Mouse (Mus musculus) myocyte (in vitro differentiated cells): ENCODE data around the gene Acsl1. TPM values are rescaled to one million over a fixed set of nuclear protein-coding genes. Genes with fewer than 3 reads are reported as not detected.

ENCODE experiments used
- H3K27me3 ChIP-seq: one replicate; pipeline ENCODE4 v1.6.1; 2011; ENCODE audit not compliant: control insufficient read depth, insufficient read depth, insufficient read length
- H3K36me3 ChIP-seq: one replicate; pipeline ENCODE4 v1.6.1; 2011; ENCODE audit not compliant: control insufficient read depth, insufficient read depth
- H3K4me2 ChIP-seq: one replicate; pipeline ENCODE4 v1.6.1; 2011; ENCODE audit warnings: low read depth, control low read depth
- H3K4me3 ChIP-seq: one replicate; pipeline ENCODE4 v1.5.1; 2011; ENCODE audit warnings: mild to moderate bottlenecking, control low read depth, moderate library complexity
- H3K79me2 ChIP-seq: one replicate; pipeline ENCODE4 v1.6.1; 2011; ENCODE audit not compliant: control insufficient read depth, insufficient read depth
- H3ac ChIP-seq: one replicate; pipeline ENCODE4 v1.6.1; 2011; ENCODE audit not compliant: control insufficient read depth, insufficient read length
- CEBPB ChIP-seq: IDR thresholded peaks from 2 replicates; pipeline ENCODE4 v1.6.1; 2011; ENCODE audit warnings: mild to moderate bottlenecking, moderate library complexity; ENCODE audit not compliant: poor library complexity, insufficient read depth, severe bottlenecking
- E2F4 ChIP-seq: IDR thresholded peaks from one replicate; pipeline ENCODE4 v1.6.1; 2011; ENCODE audit warnings: mild to moderate bottlenecking, control low read depth, moderate library complexity; ENCODE audit not compliant: insufficient read depth
- MAX ChIP-seq: IDR thresholded peaks from one replicate; pipeline ENCODE4 v1.6.1; 2011; ENCODE audit warnings: low read depth, mild to moderate bottlenecking, control low read depth
- MYOD1 ChIP-seq, 3 experiments: IDR thresholded peaks; one replicate each; pipeline ENCODE4 v1.6.1; 2011; ENCODE audit warnings: control low read depth in 2 of 3, low read depth in 2 of 3, mild to moderate bottlenecking in 2 of 3, moderate library complexity in 1 of 3; ENCODE audit not compliant: insufficient read length in 2 of 3, control insufficient read depth in 1 of 3
- MYOG ChIP-seq, 3 experiments: IDR thresholded peaks; one replicate each; pipeline ENCODE4 v1.6.1; 2011; ENCODE audit warnings: control low read depth in 2 of 3, low read depth in 2 of 3, mild to moderate bottlenecking in 2 of 3; ENCODE audit not compliant: insufficient read length in 2 of 3, control insufficient read depth in 1 of 3, insufficient read depth in 1 of 3
- POLR2A ChIP-seq: IDR thresholded peaks from one replicate; pipeline ENCODE4 v1.6.1; 2011; ENCODE audit warnings: low read depth, mild to moderate bottlenecking, control low read depth, moderate library complexity; ENCODE audit not compliant: insufficient read length
- POLR2AphosphoS2 ChIP-seq: IDR thresholded peaks from one replicate; pipeline ENCODE4 v1.6.1; 2011; ENCODE audit warnings: low read depth, control low read depth; ENCODE audit not compliant: insufficient read length
- REST ChIP-seq: IDR thresholded peaks from one replicate; pipeline ENCODE4 v1.6.1; 2011; ENCODE audit warnings: mild to moderate bottlenecking, control low read depth, moderate library complexity; ENCODE audit not compliant: insufficient read depth, insufficient read length
- SRF ChIP-seq: IDR thresholded peaks from one replicate; pipeline ENCODE4 v1.6.1; 2011; ENCODE audit warnings: low read depth; ENCODE audit not compliant: control insufficient read depth, insufficient read length
- TCF12 ChIP-seq: IDR thresholded peaks from one replicate; pipeline ENCODE4 v1.6.1; 2011; ENCODE audit warnings: mild to moderate bottlenecking, control low read depth; ENCODE audit not compliant: poor library complexity, insufficient read depth, severe bottlenecking
- TCF3 ChIP-seq: IDR thresholded peaks from one replicate; pipeline ENCODE4 v1.6.1; 2011; ENCODE audit warnings: low read depth, control low read depth; ENCODE audit not compliant: insufficient read length
- USF1 ChIP-seq: IDR thresholded peaks from one replicate; pipeline ENCODE4 v1.6.1; 2011; ENCODE audit warnings: low read depth, mild to moderate bottlenecking, control low read depth, moderate library complexity
- polyA plus RNA-seq: library from polyadenylated mRNA; unstranded; fragments of >200 nt; fragmentation: generic; extraction: Trizol; gene quantifications from one replicate; pipeline ENCODE4 v1.2.1, GENCODE M21; 2012; ENCODE audit warnings: missing spikeins

The Acsl1 gene
- polyA plus RNA-seq, 1 experiment = 12.7 TPM

GRCm38 (mm10) chr8:46503072-46503695, 32.3 kb downstream of the Acsl1 start:
- TF ChIP-seq POLR2A = no peak
- no peak for TF ChIP-seq MAX
- no peak for TF ChIP-seq REST
- no peak for TF ChIP-seq E2F4
- no peak for TF ChIP-seq MYOG (IDR thresholded peaks at IDR 0.05; ENCODE audit: control insufficient read depth in 1 of 3, insufficient read depth in 1 of 3, insufficient read length in 2 of 3, low read depth in 2 of 3)
- TF ChIP-seq USF1 = no peak
- no peak for TF ChIP-seq MYOD1 (IDR thresholded peaks at IDR 0.05; ENCODE audit: control insufficient read depth in 1 of 3, insufficient read length in 2 of 3, low read depth in 2 of 3)
- TF ChIP-seq SRF = no peak
- TF ChIP-seq CEBPB = no peak
- TF ChIP-seq TCF12 = no peak
- TF ChIP-seq POLR2AphosphoS2 = no peak
- TF ChIP-seq TCF3 = no peak
- Histone ChIP-seq H3K4me2 (no peak overlapping the region), H3K27me3 (no peaks in the 10 kb centered on the region), H3ac (no peak overlapping the region), H3K79me2 (no peaks in the 10 kb centered on the region), H3K36me3 (no peaks in the 10 kb centered on the region), H3K4me3 (no peak overlapping the region)

GRCm38 (mm10) chr8:46504196-46504595, 33.4 kb downstream of the Acsl1 start:
- no peak for TF ChIP-seq POLR2AphosphoS2
- TF ChIP-seq MAX = no peak
- no peak for TF ChIP-seq TCF12
- no peak for TF ChIP-seq E2F4
- TF ChIP-seq MYOD1 (IDR thresholded peaks at IDR 0.05; ENCODE audit: control insufficient read depth in 1 of 3, insufficient read length in 2 of 3, low read depth in 2 of 3) = no peak
- no peak for TF ChIP-seq POLR2A
- no peak for TF ChIP-seq CEBPB

GRCm38 (mm10) chr8:46508488-46509395, 37.9 kb downstream of the Acsl1 start:
- Histone ChIP-seq H3K4me2 (no peak overlapping the region), H3ac (no peak overlapping the region), H3K79me2 (no peaks in the 10 kb centered on the region), H3K27me3 (no peaks in the 10 kb centered on the region), H3K4me3 (no peak overlapping the region), H3K36me3 (no peaks in the 10 kb centered on the region)
- TF ChIP-seq MYOD1 (IDR thresholded peaks at IDR 0.05; ENCODE audit: control insufficient read depth in 1 of 3, insufficient read length in 2 of 3, low read depth in 2 of 3) (peak in 2 of 3 experiments; percentile 18 to 36), POLR2AphosphoS2 (no peak)

More at GRCm38 (mm10) chr8:46504196-46504595, 33.4 kb downstream of the Acsl1 start:
- no peaks in the 10 kb centered on the region for H3K36me3 ChIP-seq
- H3K4me2 ChIP-seq = no peak overlapping the region
- H3K4me3 ChIP-seq = no peak overlapping the region
- H3ac ChIP-seq = no peak overlapping the region
- H3K79me2 ChIP-seq = no peaks in the 10 kb centered on the region
- H3K27me3 ChIP-seq = no peaks in the 10 kb centered on the region

GRCm38 (mm10) chr8:46509474-46509873, 38.6 kb downstream of the Acsl1 start:
- TF ChIP-seq TCF12 (no peak), TCF3 (no peak), POLR2A (no peak), REST (no peak), MYOG (IDR thresholded peaks at IDR 0.05; ENCODE audit: control insufficient read depth in 1 of 3, insufficient read depth in 1 of 3, insufficient read length in 2 of 3, low read depth in 2 of 3) (no peak), SRF (no peak), MYOD1 (IDR thresholded peaks at IDR 0.05; ENCODE audit: control insufficient read depth in 1 of 3, insufficient read length in 2 of 3, low read depth in 2 of 3) (no peak), E2F4 (no peak), USF1 (no peak), POLR2AphosphoS2 (no peak), MAX (no peak)
- no peaks in the 10 kb centered on the region for H3K36me3 ChIP-seq
- H3K27me3 ChIP-seq = no peaks in the 10 kb centered on the region
- no peak overlapping the region for H3K4me2 ChIP-seq
- no peaks in the 10 kb centered on the region for H3K79me2 ChIP-seq
- no peak overlapping the region for H3K4me3 ChIP-seq
- no peak overlapping the region for H3ac ChIP-seq
